Mouse (Mus musculus): ENCODE results near the gene Mcam. TPM values are rescaled to one million over a fixed set of nuclear protein-coding genes. Genes with fewer than 3 reads are reported as not detected.

Gene Mcam
- polyA plus RNA-seq, 1 experiment: 2.1 TPM

DNA sequence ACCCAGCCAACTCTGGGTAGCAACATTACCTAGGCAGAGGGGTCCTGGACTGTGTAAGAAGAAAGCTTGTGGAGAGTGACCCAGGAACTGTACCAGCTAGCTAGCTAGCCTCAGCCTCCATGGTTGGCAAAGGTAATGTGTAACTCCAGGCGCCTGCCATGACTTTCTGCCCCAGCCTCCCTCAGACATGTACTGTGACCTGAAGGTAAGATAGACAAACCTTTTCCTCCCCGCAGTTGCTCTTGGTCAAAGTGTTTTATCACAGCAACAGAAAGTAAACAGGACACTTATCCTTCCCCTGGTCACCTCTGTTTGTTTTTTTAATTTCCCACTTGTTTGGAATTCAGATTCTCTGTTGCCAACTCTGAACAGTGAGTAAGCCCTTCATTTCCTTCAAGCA lies 19.8 kb upstream of the Mcam start:
- Histone ChIP-seq H3ac (ENCODE audit: control insufficient read depth, insufficient read length) (no peak overlapping the region), H3K4me3 (no peak overlapping the region), H3K27me3 (ENCODE audit: control insufficient read depth, insufficient read depth, insufficient read length) (no peaks in the 10 kb centered on the region), H3K4me2 (ENCODE audit: low read depth) (no peak overlapping the region), H3K79me2 (ENCODE audit: control insufficient read depth, insufficient read depth) (peaks cover 13% of the 10 kb centered on the region), H3K36me3 (ENCODE audit: control insufficient read depth, insufficient read depth) (no peaks in the 10 kb centered on the region)
- TF ChIP-seq E2F4 (IDR thresholded peaks at IDR 0.05; ENCODE audit: insufficient read depth): no peak
- no peak for TF ChIP-seq REST (IDR thresholded peaks at IDR 0.05; ENCODE audit: insufficient read depth, insufficient read length)
- no peak for TF ChIP-seq CEBPB (IDR thresholded peaks at IDR 0.05; ENCODE audit: insufficient read depth, poor library complexity, severe bottlenecking)
- TF ChIP-seq USF1 (IDR thresholded peaks at IDR 0.05; ENCODE audit: low read depth): no peak
- TF ChIP-seq POLR2A (IDR thresholded peaks at IDR 0.05; ENCODE audit: insufficient read length, low read depth): no peak
- no peak for TF ChIP-seq MYOG (IDR thresholded peaks at IDR 0.05; ENCODE audit: control insufficient read depth in 1 of 3, insufficient read depth in 1 of 3, insufficient read length in 2 of 3, low read depth in 2 of 3)
- no peak for TF ChIP-seq TCF12 (IDR thresholded peaks at IDR 0.05; ENCODE audit: insufficient read depth, poor library complexity, severe bottlenecking)
- no peak for TF ChIP-seq POLR2AphosphoS2 (IDR thresholded peaks at IDR 0.05; ENCODE audit: insufficient read length, low read depth)
- no peak for TF ChIP-seq SRF (IDR thresholded peaks at IDR 0.05; ENCODE audit: control insufficient read depth, insufficient read length, low read depth)
- no peak for TF ChIP-seq MAX (IDR thresholded peaks at IDR 0.05; ENCODE audit: low read depth)
- no peak for TF ChIP-seq TCF3 (IDR thresholded peaks at IDR 0.05; ENCODE audit: insufficient read length, low read depth)
- no peak for TF ChIP-seq MYOD1 (IDR thresholded peaks at IDR 0.05; ENCODE audit: control insufficient read depth in 1 of 3, insufficient read length in 2 of 3, low read depth in 2 of 3)

DNA sequence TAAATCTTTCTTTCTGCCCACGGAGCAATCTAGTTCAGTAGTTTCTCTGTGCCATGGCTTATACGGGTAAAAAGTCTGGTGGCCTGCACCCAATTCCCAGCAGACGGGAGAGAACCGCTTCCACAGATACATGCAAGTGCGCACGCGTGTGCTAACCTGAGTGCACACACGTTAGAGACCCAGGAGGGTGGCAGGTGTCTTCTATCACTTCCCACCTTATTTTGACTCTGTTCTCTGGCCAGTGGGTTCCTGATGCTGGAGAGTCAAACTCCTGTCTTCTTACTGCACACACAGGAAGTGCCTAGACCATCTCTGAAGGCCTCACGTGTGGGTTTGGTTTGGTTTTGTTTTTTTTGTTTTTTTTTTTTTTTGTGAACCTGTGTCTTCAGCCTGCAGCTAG lies 18.7 kb upstream of the Mcam start:
- TF ChIP-seq POLR2A (IDR thresholded peaks at IDR 0.05; ENCODE audit: insufficient read length, low read depth): no peak
- no peak for TF ChIP-seq TCF12 (IDR thresholded peaks at IDR 0.05; ENCODE audit: insufficient read depth, poor library complexity, severe bottlenecking)
- TF ChIP-seq E2F4 (IDR thresholded peaks at IDR 0.05; ENCODE audit: insufficient read depth): no peak
- H3K79me2 ChIP-seq (ENCODE audit: control insufficient read depth, insufficient read depth): peaks cover 2% of the 10 kb centered on the region
- no peak overlapping the region for H3K4me3 ChIP-seq
- no peak overlapping the region for H3ac ChIP-seq (ENCODE audit: control insufficient read depth, insufficient read length)
- no peak overlapping the region for H3K4me2 ChIP-seq (ENCODE audit: low read depth)
- no peaks in the 10 kb centered on the region for H3K27me3 ChIP-seq (ENCODE audit: control insufficient read depth, insufficient read depth, insufficient read length)
- no peaks in the 10 kb centered on the region for H3K36me3 ChIP-seq (ENCODE audit: control insufficient read depth, insufficient read depth)

DNA sequence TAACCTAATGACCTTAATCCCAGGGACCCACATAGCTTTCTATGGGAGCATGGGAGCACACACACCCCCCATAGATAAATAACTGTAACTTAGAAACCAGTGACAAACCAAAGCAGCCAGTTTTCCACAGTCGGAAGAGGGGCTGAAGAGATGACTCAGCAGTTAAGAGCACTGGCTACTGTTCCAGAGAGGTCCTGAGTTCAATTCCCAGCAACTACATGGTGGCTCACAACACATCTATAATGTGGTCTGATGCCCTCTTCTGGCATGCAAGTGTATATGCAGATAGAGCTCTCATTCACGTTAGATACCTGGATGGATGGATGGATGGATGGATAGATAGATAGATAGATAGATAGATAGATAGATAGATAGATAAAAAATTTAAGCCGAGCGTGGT lies 18.1 kb upstream of the Mcam start:
- no peaks in the 10 kb centered on the region for H3K36me3 ChIP-seq (ENCODE audit: control insufficient read depth, insufficient read depth)
- no peak for TF ChIP-seq E2F4 (IDR thresholded peaks at IDR 0.05; ENCODE audit: insufficient read depth)
- TF ChIP-seq POLR2A (IDR thresholded peaks at IDR 0.05; ENCODE audit: insufficient read length, low read depth): no peak
- no peak for TF ChIP-seq CEBPB (IDR thresholded peaks at IDR 0.05; ENCODE audit: insufficient read depth, poor library complexity, severe bottlenecking)
- no peak for TF ChIP-seq TCF12 (IDR thresholded peaks at IDR 0.05; ENCODE audit: insufficient read depth, poor library complexity, severe bottlenecking)
- no peak for TF ChIP-seq TCF3 (IDR thresholded peaks at IDR 0.05; ENCODE audit: insufficient read length, low read depth)
- no peak for TF ChIP-seq MYOG (IDR thresholded peaks at IDR 0.05; ENCODE audit: control insufficient read depth in 1 of 3, insufficient read depth in 1 of 3, insufficient read length in 2 of 3, low read depth in 2 of 3)
- TF ChIP-seq POLR2AphosphoS2 (IDR thresholded peaks at IDR 0.05; ENCODE audit: insufficient read length, low read depth): no peak
- no peak for TF ChIP-seq REST (IDR thresholded peaks at IDR 0.05; ENCODE audit: insufficient read depth, insufficient read length)
- TF ChIP-seq USF1 (IDR thresholded peaks at IDR 0.05; ENCODE audit: low read depth): no peak
- TF ChIP-seq MYOD1 (IDR thresholded peaks at IDR 0.05; ENCODE audit: control insufficient read depth in 1 of 3, insufficient read length in 2 of 3, low read depth in 2 of 3): no peak
- no peak for TF ChIP-seq MAX (IDR thresholded peaks at IDR 0.05; ENCODE audit: low read depth)
- TF ChIP-seq SRF (IDR thresholded peaks at IDR 0.05; ENCODE audit: control insufficient read depth, insufficient read length, low read depth): no peak
- H3K4me2 ChIP-seq (ENCODE audit: low read depth): no peak overlapping the region
- no peak overlapping the region for H3ac ChIP-seq (ENCODE audit: control insufficient read depth, insufficient read length)
- no peak overlapping the region for H3K4me3 ChIP-seq
- H3K27me3 ChIP-seq (ENCODE audit: control insufficient read depth, insufficient read depth, insufficient read length): no peaks in the 10 kb centered on the region
- H3K79me2 ChIP-seq (ENCODE audit: control insufficient read depth, insufficient read depth): no peaks in the 10 kb centered on the region

DNA sequence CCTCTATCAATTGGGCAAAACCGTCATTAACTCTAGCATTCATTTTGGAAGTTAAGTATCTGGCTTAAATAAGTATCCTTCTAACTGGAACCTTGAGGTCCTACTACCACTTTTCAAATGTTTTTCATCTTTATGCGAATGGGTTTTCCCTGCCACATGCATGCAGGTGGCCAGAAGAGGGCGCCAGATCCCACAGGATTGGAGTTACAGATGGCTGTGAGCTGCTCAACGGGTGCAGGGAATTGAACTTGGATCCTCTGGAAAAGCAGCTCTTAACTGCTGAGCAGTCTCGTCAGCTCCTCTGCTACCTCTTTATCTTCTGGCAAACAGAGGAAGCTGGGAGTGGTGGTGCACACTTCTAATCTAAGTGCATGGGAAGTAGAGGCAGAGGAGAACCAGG lies 15.3 kb upstream of the Mcam start:
- TF ChIP-seq CEBPB (IDR thresholded peaks at IDR 0.05; ENCODE audit: insufficient read depth, poor library complexity, severe bottlenecking) (no peak), USF1 (IDR thresholded peaks at IDR 0.05; ENCODE audit: low read depth) (no peak), E2F4 (IDR thresholded peaks at IDR 0.05; ENCODE audit: insufficient read depth) (no peak), MYOG (IDR thresholded peaks at IDR 0.05; ENCODE audit: control insufficient read depth in 1 of 3, insufficient read depth in 1 of 3, insufficient read length in 2 of 3, low read depth in 2 of 3) (no peak), POLR2AphosphoS2 (IDR thresholded peaks at IDR 0.05; ENCODE audit: insufficient read length, low read depth) (no peak), MAX (IDR thresholded peaks at IDR 0.05; ENCODE audit: low read depth) (no peak), REST (IDR thresholded peaks at IDR 0.05; ENCODE audit: insufficient read depth, insufficient read length) (no peak), TCF12 (IDR thresholded peaks at IDR 0.05; ENCODE audit: insufficient read depth, poor library complexity, severe bottlenecking) (no peak), SRF (IDR thresholded peaks at IDR 0.05; ENCODE audit: control insufficient read depth, insufficient read length, low read depth) (no peak), POLR2A (IDR thresholded peaks at IDR 0.05; ENCODE audit: insufficient read length, low read depth) (no peak), TCF3 (IDR thresholded peaks at IDR 0.05; ENCODE audit: insufficient read length, low read depth) (no peak), MYOD1 (IDR thresholded peaks at IDR 0.05; ENCODE audit: control insufficient read depth in 1 of 3, insufficient read length in 2 of 3, low read depth in 2 of 3) (no peak)
- H3K36me3 ChIP-seq (ENCODE audit: control insufficient read depth, insufficient read depth): no peaks in the 10 kb centered on the region
- H3K27me3 ChIP-seq (ENCODE audit: control insufficient read depth, insufficient read depth, insufficient read length): no peaks in the 10 kb centered on the region

DNA sequence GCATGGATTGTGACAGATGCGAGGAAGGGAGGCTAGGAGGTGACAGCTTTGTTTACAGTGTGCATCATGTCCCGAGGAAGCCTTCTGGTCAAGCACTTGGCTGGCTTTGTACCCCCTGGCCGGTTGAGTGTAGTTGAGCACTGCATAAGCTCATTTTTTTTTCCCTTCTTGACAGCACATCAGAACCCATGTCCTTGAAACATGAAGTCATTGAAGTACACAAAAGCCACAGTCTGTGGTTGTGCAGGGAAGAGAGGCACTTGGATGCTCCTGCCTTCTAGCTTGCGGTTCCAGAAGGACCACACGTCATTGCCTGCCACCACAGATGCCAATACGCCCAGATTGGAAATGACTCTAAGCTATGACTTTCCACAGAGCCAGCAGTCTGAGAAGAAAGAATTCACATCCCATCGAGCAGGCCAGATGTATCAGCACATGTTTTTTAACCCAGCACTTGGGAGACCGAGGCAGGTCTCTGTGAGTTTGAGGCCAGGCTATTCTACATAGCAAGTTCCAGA lies 14.3 kb upstream of the Mcam start:
- no peaks in the 10 kb centered on the region for H3K36me3 ChIP-seq (ENCODE audit: control insufficient read depth, insufficient read depth)
- TF ChIP-seq TCF12 (IDR thresholded peaks at IDR 0.05; ENCODE audit: insufficient read depth, poor library complexity, severe bottlenecking): no peak
- TF ChIP-seq SRF (IDR thresholded peaks at IDR 0.05; ENCODE audit: control insufficient read depth, insufficient read length, low read depth): no peak
- no peak for TF ChIP-seq MYOD1 (IDR thresholded peaks at IDR 0.05; ENCODE audit: control insufficient read depth in 1 of 3, insufficient read length in 2 of 3, low read depth in 2 of 3)
- no peak for TF ChIP-seq CEBPB (IDR thresholded peaks at IDR 0.05; ENCODE audit: insufficient read depth, poor library complexity, severe bottlenecking)
- no peak for TF ChIP-seq TCF3 (IDR thresholded peaks at IDR 0.05; ENCODE audit: insufficient read length, low read depth)
- no peak for TF ChIP-seq POLR2A (IDR thresholded peaks at IDR 0.05; ENCODE audit: insufficient read length, low read depth)
- no peak for TF ChIP-seq POLR2AphosphoS2 (IDR thresholded peaks at IDR 0.05; ENCODE audit: insufficient read length, low read depth)
- H3K27me3 ChIP-seq (ENCODE audit: control insufficient read depth, insufficient read depth, insufficient read length): no peaks in the 10 kb centered on the region
- no peak overlapping the region for H3K4me3 ChIP-seq
- H3K4me2 ChIP-seq (ENCODE audit: low read depth): no peak overlapping the region
- no peak overlapping the region for H3ac ChIP-seq (ENCODE audit: control insufficient read depth, insufficient read length)
- no peaks in the 10 kb centered on the region for H3K79me2 ChIP-seq (ENCODE audit: control insufficient read depth, insufficient read depth)

More for the DNA sequence above, 15.3 kb upstream of the Mcam start:
- no peak overlapping the region for H3K4me3 ChIP-seq
- H3ac ChIP-seq (ENCODE audit: control insufficient read depth, insufficient read length): no peak overlapping the region
- H3K79me2 ChIP-seq (ENCODE audit: control insufficient read depth, insufficient read depth): no peaks in the 10 kb centered on the region
- H3K4me2 ChIP-seq (ENCODE audit: low read depth): no peak overlapping the region

Data from myocyte (in vitro differentiated cells).